Comparison of ENCODE assay signal across 8 mouse cellular contexts in the genomic region with DNA sequence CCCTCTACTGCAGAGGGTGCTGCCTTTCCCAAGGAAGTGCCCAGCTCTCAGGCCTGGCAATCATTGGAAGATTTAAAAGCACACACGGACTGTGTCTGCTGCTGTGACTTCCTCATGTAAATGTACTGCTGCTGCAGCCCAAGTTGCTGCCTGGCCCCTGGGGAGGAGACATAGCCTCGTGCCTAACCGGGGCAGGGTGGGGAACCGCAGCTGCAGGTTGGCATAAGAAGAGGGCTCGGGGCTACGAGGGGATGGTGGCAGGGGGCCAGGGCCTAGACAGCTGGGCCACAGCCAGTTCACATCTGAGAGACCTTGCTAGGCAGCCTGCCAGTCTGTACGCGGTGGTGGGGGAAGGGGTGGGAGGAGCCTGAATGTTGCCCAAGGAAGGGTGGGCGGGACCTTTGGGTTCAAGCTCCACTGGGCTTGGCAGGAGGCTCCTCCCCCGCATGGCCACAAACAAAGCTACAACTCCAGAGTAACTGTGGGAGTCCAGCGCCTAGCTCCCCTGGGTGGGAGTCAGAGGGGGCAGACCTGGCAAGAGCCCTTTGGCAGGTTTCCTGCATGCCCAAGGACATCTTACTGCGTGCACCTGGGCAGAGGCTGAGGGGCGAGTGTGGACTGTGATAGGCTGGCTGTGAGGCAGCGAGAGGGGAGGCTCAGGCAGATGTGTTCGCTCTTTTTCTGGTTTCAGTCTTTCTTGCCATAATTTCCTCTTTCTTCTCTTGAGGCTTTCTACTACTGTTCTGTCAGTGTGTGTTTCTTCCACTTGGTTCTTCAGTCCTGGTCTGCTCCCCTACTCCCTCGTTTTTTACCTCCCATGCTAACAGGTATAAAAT. TPM values are rescaled to one million over a fixed set of nuclear protein-coding genes. Genes with fewer than 3 reads are reported as not detected.
DNase-seq lines count a peak whose midpoint lies in the region; ATAC-seq and TF ChIP-seq lines count a peak whose summit lies in the region.

No protein-coding gene starts in this region.

- 9% methylated on average over 15 of the region's 16 CpGs for WGBS in hindbrain, embryonic 15.5 days

- H3K27me3 ChIP-seq in MEL (ENCODE audit: control insufficient read depth in 1 of 2, insufficient read depth in 2 of 2, low read length in 2 of 2), result no peaks in the 10 kb centered on the region
- no peaks in the 10 kb centered on the region for H3K27me3 ChIP-seq in hindbrain, embryonic 15.5 days

- no peak for TF ChIP-seq CTCF in MEL (IDR thresholded peaks at IDR 0.05 in 2 of 3, conservative IDR thresholded peaks at IDR 0.05 in 1 of 3; ENCODE audit: control insufficient read depth in 1 of 3, insufficient read depth in 1 of 3, low read depth in 2 of 3, low read length in 3 of 3, poor library complexity in 1 of 3, severe bottlenecking in 1 of 3)

- peak overlapping the region; percentile 92 for H3K27ac ChIP-seq in MEL (ENCODE audit: control insufficient read depth, low read depth, low read length)
- peak overlapping the region; percentile 72 for H3K27ac ChIP-seq in hindbrain, embryonic 15.5 days (replicated peaks)

- peak overlapping the region; percentile 79 for H3K9ac ChIP-seq in MEL (ENCODE audit: control insufficient read depth, low read depth, low read length, poor library complexity, severe bottlenecking)
- H3K9ac ChIP-seq in hindbrain, embryonic 15.5 days, result 0 out of 2 replicates have a peak overlapping the region, but pooled peaks have one; percentile 3

- intact Hi-C loops in left cerebral cortex, postnatal 4 days (cut with DNase I), result loop anchor here (10.0 kb wide), 1 partner anchor 48 kb away; no protein-coding TSS in a partner anchor

- peak; percentile 84 for ATAC-seq in hindbrain, embryonic 15.5 days (ENCODE audit: low FRiP score, low read depth)

- TF ChIP-seq POLR2A in MEL (IDR thresholded peaks at IDR 0.05; ENCODE audit: control insufficient read depth in 1 of 2, insufficient read depth in 1 of 2, low read depth in 1 of 2, low read length in 2 of 2, poor library complexity in 1 of 2), result peak; percentile 53 to 74; a peak in 3 of 4 replicates

- peak overlapping the region; percentile 84 to 88 for H3K4me3 ChIP-seq in MEL (ENCODE audit: control insufficient read depth in 1 of 2, insufficient read depth in 1 of 2, low read depth in 2 of 2, low read length in 2 of 2)
- 0 out of 2 replicates have a peak overlapping the region, but pooled peaks have one; percentile 2 for H3K4me3 ChIP-seq in hindbrain, embryonic 15.5 days

- H3K4me2 ChIP-seq in hindbrain, embryonic 15.5 days, result peak overlapping the region; percentile 38

- TF ChIP-seq RAD21 in MEL (IDR thresholded peaks at IDR 0.05; ENCODE audit: low read depth, low read length), result no peak

- TF ChIP-seq EP300 in MEL (IDR thresholded peaks at IDR 0.05; ENCODE audit: low read depth in 1 of 2, low read length in 2 of 2), result 0 out of 4 replicates have a peak, but pooled peaks of 1 of the 2 experiments have one; percentile 19

- peak; percentile 95 for DNase-seq in MEL (ENCODE audit: low read depth, low spot score)
- peak; percentile 60 for DNase-seq in brain, embryonic 18.5 days (ENCODE audit: low read depth, low spot score)
- DNase-seq in gastrocnemius, adult 18-20 months (ENCODE audit: low spot score), result peak; percentile 64
- DNase-seq in left cerebral cortex, postnatal 4 days, result peak; percentile 99
- peak; percentile 82 for DNase-seq in mesoderm, embryonic 11.5 days (ENCODE audit: low read depth, low spot score)
- DNase-seq in right cerebral cortex, postnatal 4 days, result peak; percentile 81
- DNase-seq in urinary bladder, postnatal 4 days (ENCODE audit: low spot score in 2 of 2), result peak; percentile 84 to 85

- H3K9me3 ChIP-seq in MEL (replicated peaks; ENCODE audit: insufficient read depth, low read length), result no peaks in the 10 kb centered on the region
- H3K9me3 ChIP-seq in hindbrain, embryonic 15.5 days, result no peaks in the 10 kb centered on the region

- H3K79me2 ChIP-seq in MEL (ENCODE audit: control insufficient read depth, insufficient read depth, low read length, poor library complexity), result no peaks in the 10 kb centered on the region; the same call in 1 of the 2 replicates

- peaks cover 8 to 13% of the 10 kb centered on the region in 2 experiments for H3K4me1 ChIP-seq in MEL (ENCODE audit: control insufficient read depth in 1 of 2, insufficient read depth in 2 of 2, low read length in 2 of 2)
- peaks cover 62% of the 10 kb centered on the region for H3K4me1 ChIP-seq in hindbrain, embryonic 15.5 days (replicated peaks)

- peaks cover 0 to 13% of the 10 kb centered on the region in 2 experiments; a peak in 2 of 4 replicates for H3K36me3 ChIP-seq in MEL (ENCODE audit: control insufficient read depth in 1 of 2, insufficient read depth in 2 of 2, low read length in 2 of 2)
- no peaks in the 10 kb centered on the region for H3K36me3 ChIP-seq in hindbrain, embryonic 15.5 days

TF ChIP-seq in MEL, 35 proteins besides CTCF, POLR2A, EP300 and RAD21 (continues in another document):
- TF ChIP-seq NRF1 (IDR thresholded peaks at IDR 0.05; ENCODE audit: insufficient read depth, low read depth, low read length, poor library complexity, severe bottlenecking) (no peak), MAFK (IDR thresholded peaks at IDR 0.05; ENCODE audit: borderline replicate concordance, low read depth, low read length) (no peak), MAZ (IDR thresholded peaks at IDR 0.05; ENCODE audit: low read depth, low read length) (peak; percentile 69; the same call in 1 of the 2 replicates), CHD1 (IDR thresholded peaks at IDR 0.05; ENCODE audit: low read depth, low read length) (no peak), CHD2 (IDR thresholded peaks at IDR 0.05; ENCODE audit: low read length) (no peak; the same call in 1 of the 2 replicates), ETS1 (IDR thresholded peaks at IDR 0.05; ENCODE audit: low read depth, low read length) (peak; percentile 73; the same call in 1 of the 2 replicates), RCOR1 (IDR thresholded peaks at IDR 0.05; ENCODE audit: low read depth, low read length) (no peak), POLR2AphosphoS5 (IDR thresholded peaks at IDR 0.05; ENCODE audit: borderline replicate concordance, low read depth, low read length) (no peak), USF2 (IDR thresholded peaks at IDR 0.05; ENCODE audit: borderline replicate concordance in 1 of 2, insufficient read depth in 1 of 2, low read depth in 1 of 2, low read length in 2 of 2) (no peak), GABPA (IDR thresholded peaks at IDR 0.05; ENCODE audit: low read depth, low read length) (no peak), GATA1 (IDR thresholded peaks at IDR 0.05; ENCODE audit: low read depth, low read length) (no peak), SIN3A (IDR thresholded peaks at IDR 0.05; ENCODE audit: low read length) (peak; percentile 51), MAX (IDR thresholded peaks at IDR 0.05; ENCODE audit: low read length) (0 out of 2 replicates have a peak, but pooled peaks have one; percentile 19), NELFE (IDR thresholded peaks at IDR 0.05; ENCODE audit: low read depth, low read length) (peak; percentile 46; the same call in 1 of the 2 replicates), ZMIZ1 (IDR thresholded peaks at IDR 0.05; ENCODE audit: low read depth, low read length) (0 out of 2 replicates have a peak, but pooled peaks have one; percentile 9), UBTF (IDR thresholded peaks at IDR 0.05; ENCODE audit: borderline replicate concordance, insufficient read depth, low read depth, low read length) (no peak), KAT2A (conservative IDR thresholded peaks at IDR 0.05; ENCODE audit: low read depth, low read length) (no peak; the same call in 1 of the 2 replicates), MEF2A (IDR thresholded peaks at IDR 0.05; ENCODE audit: extremely low read depth, insufficient replicate concordance, low read depth, low read length, poor library complexity, severe bottlenecking) (no peak), TAL1 (IDR thresholded peaks at IDR 0.05; ENCODE audit: low read length) (0 out of 2 replicates have a peak, but pooled peaks have one; percentile 5), SMC3 (IDR thresholded peaks at IDR 0.05; ENCODE audit: low read depth, low read length) (no peak), MXI1 (IDR thresholded peaks at IDR 0.05; ENCODE audit: low read depth, low read length) (0 out of 2 replicates have a peak, but pooled peaks have one; percentile 34), HCFC1 (IDR thresholded peaks at IDR 0.05; ENCODE audit: low read depth, low read length) (peak; percentile 43)

RNA-seq across cellular contexts. Expression of gene Sema4b, which starts 5.8 kb away (rescaled TPM):
- 8.4 and 10.9 TPM in 2 replicates for total RNA-seq in MEL (2012; rRNA removed)
- polyA plus RNA-seq in MEL (2012; ENCODE audit: insufficient read depth in 1 of 2, insufficient read length in 2 of 2, low read depth in 1 of 2, low replicate concordance in 2 of 2, missing spikeins in 1 of 2), result 10 to 100 TPM in 1 of 2 experiments, not detected in 1; 17.3 TPM
- 1 to 10 TPM; 1.2 to 1.7 TPM for total RNA-seq in gastrocnemius, adult 18-20 months (2021)
- polyA plus RNA-seq in hindbrain, embryonic 15.5 days (2015; fragmentation: Nextera tagmentation; extraction: Ambion mirVana), result 22.7 and 25.7 TPM in 2 replicates
- 10 to 100 TPM; 31.4 to 33.9 TPM for total RNA-seq in left cerebral cortex, postnatal 4 days (2021)

RNA-seq across cellular contexts. Expression of gene Cib1, which starts 40.2 kb away (rescaled TPM):
- total RNA-seq in MEL (2012; rRNA removed), result 69.3 and 84.5 TPM in 2 replicates
- 100 to 1,000 TPM in 1 of 2 experiments, not detected in 1; 145 TPM for polyA plus RNA-seq in MEL (2012; ENCODE audit: insufficient read depth in 1 of 2, insufficient read length in 2 of 2, low read depth in 1 of 2, low replicate concordance in 2 of 2, missing spikeins in 1 of 2)
- total RNA-seq in gastrocnemius, adult 18-20 months (2021), result 1 to 10 TPM; 5.2 to 8.8 TPM
- 36.4 and 38.3 TPM in 2 replicates for polyA plus RNA-seq in hindbrain, embryonic 15.5 days (2015; fragmentation: Nextera tagmentation; extraction: Ambion mirVana)
- total RNA-seq in left cerebral cortex, postnatal 4 days (2021), result 10 to 100 TPM; 14.2 to 16.4 TPM

RNA-seq across cellular contexts. Expression of gene Gdpgp1, which starts 40.2 kb away (rescaled TPM):
- total RNA-seq in MEL (2012; rRNA removed), result 3.4 and 4.0 TPM in 2 replicates
- polyA plus RNA-seq in MEL (2012; ENCODE audit: insufficient read depth in 1 of 2, insufficient read length in 2 of 2, low read depth in 1 of 2, low replicate concordance in 2 of 2, missing spikeins in 1 of 2), result 1 to 10 TPM in 1 of 2 experiments, not detected in 1; 4.6 TPM
- under 1 TPM; 0.81 to 0.91 TPM for total RNA-seq in gastrocnemius, adult 18-20 months (2021)
- 4.5 and 4.6 TPM in 2 replicates for polyA plus RNA-seq in hindbrain, embryonic 15.5 days (2015; fragmentation: Nextera tagmentation; extraction: Ambion mirVana)
- total RNA-seq in left cerebral cortex, postnatal 4 days (2021), result 1 to 10 TPM; 4.6 to 5.1 TPM

RNA-seq across cellular contexts. Expression of gene Ttll13, which starts 53.7 kb away (rescaled TPM):
- total RNA-seq in MEL (2012; rRNA removed), result 0.39 and 0.46 TPM in 2 replicates
- under 1 TPM in 1 of 2 experiments, not detected in 1; 0.40 TPM for polyA plus RNA-seq in MEL (2012; ENCODE audit: insufficient read depth in 1 of 2, insufficient read length in 2 of 2, low read depth in 1 of 2, low replicate concordance in 2 of 2, missing spikeins in 1 of 2)
- total RNA-seq in gastrocnemius, adult 18-20 months (2021), result under 1 TPM in 1 of 2 experiments, not detected in 1; 0.18 TPM
- 1.9 and 2.5 TPM in 2 replicates for polyA plus RNA-seq in hindbrain, embryonic 15.5 days (2015; fragmentation: Nextera tagmentation; extraction: Ambion mirVana)
- total RNA-seq in left cerebral cortex, postnatal 4 days (2021), result 1 to 10 TPM; 1.1 to 2.2 TPM

Comparison
In these comparisons a context has a peak if more than half of its experiments do, and no peak if none do; other contexts are left out.
1. Peak in every context shown above with its lines: DNase-seq, ATAC-seq, H3K4me3 ChIP-seq and H3K27ac ChIP-seq.